Mouse (Mus musculus) spleen, adult 18-20 months (tissue): ENCODE data around the gene Ddx39b.

Source experiments
- DNase-seq, 2 experiments: peaks; one replicate each; pipeline ENCODE4 v3.0.0; 2022; ENCODE audit warnings: mixed read lengths in 2 of 2

Ddx39b gene

GRCm38 (mm10) chr17:35244999-35245398, 3.5 kb downstream of the Ddx39b start:
- no peak for DNase-seq

- DNase-seq: no peak
Observed at GRCm38 (mm10) chr17:35245731-35246623, 4.4 kb downstream of the Ddx39b start.

- no peak for DNase-seq
Observed at GRCm38 (mm10) chr17:35247144-35247543, 5.6 kb downstream of the Ddx39b start.

- DNase-seq: no peak
Observed at GRCm38 (mm10) chr17:35248986-35249385, 7.4 kb downstream of the Ddx39b start.

- no peak for DNase-seq
Observed at GRCm38 (mm10) chr17:35249451-35250197, 8.1 kb downstream of the Ddx39b start.

- DNase-seq: no peak
Observed at GRCm38 (mm10) chr17:35250348-35251120, 9.0 kb downstream of the Ddx39b start.

- DNase-seq: no peak
Observed at GRCm38 (mm10) chr17:35251162-35251719, 9.7 kb downstream of the Ddx39b start.

- DNase-seq: no peak
Observed at GRCm38 (mm10) chr17:35251981-35252380, 10.4 kb downstream of the Ddx39b start.

GRCm38 (mm10) chr17:35252619-35253292, 11.2 kb downstream of the Ddx39b start:
- DNase-seq: no peak

GRCm38 (mm10) chr17:35253293-35254093, 11.9 kb downstream of the Ddx39b start:
- no peak for DNase-seq

GRCm38 (mm10) chr17:35254241-35255098, 12.9 kb downstream of the Ddx39b start:
- peak; percentile 59 to 79 for DNase-seq

- no peak for DNase-seq
Observed at GRCm38 (mm10) chr17:35255301-35255700, 13.8 kb downstream of the Ddx39b start.

GRCm38 (mm10) chr17:35255704-35256103, 14.2 kb downstream of the Ddx39b start:
- no peak for DNase-seq

GRCm38 (mm10) chr17:35257378-35257777, 15.8 kb downstream of the Ddx39b start:
- no peak for DNase-seq

- DNase-seq: peak; percentile 95 to 98
Observed at GRCm38 (mm10) chr17:35257824-35258491, 16.4 kb downstream of the Ddx39b start.

- DNase-seq: peak; percentile 75 to 84
Observed at GRCm38 (mm10) chr17:35258492-35259478, 17.2 kb downstream of the Ddx39b start.

- no peak for DNase-seq
Observed at GRCm38 (mm10) chr17:35259621-35260020, 18.1 kb downstream of the Ddx39b start.

GRCm38 (mm10) chr17:35261651-35262050, 20.1 kb downstream of the Ddx39b start:
- DNase-seq: no peak
